Mouse (Mus musculus): Measurements from ENCODE around the gene Smco4. TPM values are rescaled to one million over a fixed set of nuclear protein-coding genes. Genes with fewer than 3 reads are reported as not detected.

Smco4 gene
- polyA plus RNA-seq, 1 experiment from 2014 or later = 0.54 TPM

- Histone ChIP-seq H3K27ac (ENCODE audit: low read length) (no peak overlapping the region), H3K4me3 (ENCODE audit: low read depth, low read length) (no peak overlapping the region), H3K4me1 (ENCODE audit: control insufficient read depth, insufficient read depth, low read length) (no peaks in the 10 kb centered on the region), H3K9me3 (replicated peaks; ENCODE audit: control insufficient read depth, low read length, poor library complexity, severe bottlenecking) (no peaks in the 10 kb centered on the region), H3K36me3 (ENCODE audit: control insufficient read depth, insufficient read depth, low read length) (no peaks in the 10 kb centered on the region), H3K9ac (ENCODE audit: low read depth, low read length) (no peak overlapping the region), H3K27me3 (ENCODE audit: control insufficient read depth, insufficient read depth, low read depth, low read length) (no peaks in the 10 kb centered on the region), H3K4me2 (ENCODE audit: low read length) (no peak overlapping the region)
- WGBS = 79% methylated on average over 13 of the region's 13 CpGs
- no peak for ATAC-seq
Observed at GRCm38 (mm10) chr9:15574750-15575454, 81.7 kb downstream of the Smco4 start.

GRCm38 (mm10) chr9:15578427-15578826 is 85.2 kb downstream of the Smco4 start:
- Histone ChIP-seq H3K36me3 (ENCODE audit: control insufficient read depth, insufficient read depth, low read length) (no peaks in the 10 kb centered on the region), H3K9ac (ENCODE audit: low read depth, low read length) (no peak overlapping the region), H3K27me3 (ENCODE audit: control insufficient read depth, insufficient read depth, low read depth, low read length) (no peaks in the 10 kb centered on the region), H3K4me2 (ENCODE audit: low read length) (no peak overlapping the region), H3K4me1 (ENCODE audit: control insufficient read depth, insufficient read depth, low read length) (no peaks in the 10 kb centered on the region), H3K4me3 (ENCODE audit: low read depth, low read length) (no peak overlapping the region), H3K9me3 (replicated peaks; ENCODE audit: control insufficient read depth, low read length, poor library complexity, severe bottlenecking) (no peaks in the 10 kb centered on the region), H3K27ac (ENCODE audit: low read length) (no peak overlapping the region)
- ATAC-seq = no peak
- 79% methylated on average over 1 of the region's 1 CpGs for WGBS

GRCm38 (mm10) chr9:15578946-15579345 is 85.7 kb downstream of the Smco4 start:
- no peak overlapping the region for H3K9ac ChIP-seq (ENCODE audit: low read depth, low read length)
- no peak overlapping the region for H3K4me2 ChIP-seq (ENCODE audit: low read length)
- H3K36me3 ChIP-seq (ENCODE audit: control insufficient read depth, insufficient read depth, low read length) = no peaks in the 10 kb centered on the region
- H3K4me1 ChIP-seq (ENCODE audit: control insufficient read depth, insufficient read depth, low read length) = no peaks in the 10 kb centered on the region
- WGBS = 93% methylated on average over 9 of the region's 9 CpGs
- no peak overlapping the region for H3K27ac ChIP-seq (ENCODE audit: low read length)
- no peaks in the 10 kb centered on the region for H3K9me3 ChIP-seq (replicated peaks; ENCODE audit: control insufficient read depth, low read length, poor library complexity, severe bottlenecking)
- H3K4me3 ChIP-seq (ENCODE audit: low read depth, low read length) = no peak overlapping the region
- ATAC-seq = no peak
- no peaks in the 10 kb centered on the region for H3K27me3 ChIP-seq (ENCODE audit: control insufficient read depth, insufficient read depth, low read depth, low read length)

- WGBS = 39% methylated on average over 6 of the region's 6 CpGs
- Histone ChIP-seq H3K4me3 (ENCODE audit: low read depth, low read length) (no peak overlapping the region), H3K4me1 (ENCODE audit: control insufficient read depth, insufficient read depth, low read length) (no peaks in the 10 kb centered on the region), H3K9ac (ENCODE audit: low read depth, low read length) (no peak overlapping the region), H3K27ac (ENCODE audit: low read length) (no peak overlapping the region), H3K27me3 (ENCODE audit: control insufficient read depth, insufficient read depth, low read depth, low read length) (no peaks in the 10 kb centered on the region), H3K9me3 (replicated peaks; ENCODE audit: control insufficient read depth, low read length, poor library complexity, severe bottlenecking) (no peaks in the 10 kb centered on the region), H3K36me3 (ENCODE audit: control insufficient read depth, insufficient read depth, low read length) (no peaks in the 10 kb centered on the region), H3K4me2 (ENCODE audit: low read length) (no peak overlapping the region)
- no peak for ATAC-seq
Observed at GRCm38 (mm10) chr9:15580176-15580575, 86.9 kb downstream of the Smco4 start.

- no peak overlapping the region for H3K9ac ChIP-seq (ENCODE audit: low read depth, low read length)
Observed at GRCm38 (mm10) chr9:15582026-15582425, 88.8 kb downstream of the Smco4 start.

GRCm38 (mm10) chr9:15584209-15584608 is 91.0 kb downstream of the Smco4 start:
- H3K4me1 ChIP-seq (ENCODE audit: control insufficient read depth, insufficient read depth, low read length) = no peaks in the 10 kb centered on the region
- no peaks in the 10 kb centered on the region for H3K27me3 ChIP-seq (ENCODE audit: control insufficient read depth, insufficient read depth, low read depth, low read length)
- no peaks in the 10 kb centered on the region for H3K9me3 ChIP-seq (replicated peaks; ENCODE audit: control insufficient read depth, low read length, poor library complexity, severe bottlenecking)
- H3K27ac ChIP-seq (ENCODE audit: low read length) = no peak overlapping the region
- H3K4me3 ChIP-seq (ENCODE audit: low read depth, low read length) = no peak overlapping the region
- no peak overlapping the region for H3K9ac ChIP-seq (ENCODE audit: low read depth, low read length)
- WGBS = 85% methylated on average over 9 of the region's 9 CpGs
- no peak overlapping the region for H3K4me2 ChIP-seq (ENCODE audit: low read length)
- H3K36me3 ChIP-seq (ENCODE audit: control insufficient read depth, insufficient read depth, low read length) = no peaks in the 10 kb centered on the region
- ATAC-seq = no peak

More at GRCm38 (mm10) chr9:15582026-15582425, 88.8 kb downstream of the Smco4 start:
- Histone ChIP-seq H3K4me3 (ENCODE audit: low read depth, low read length) (no peak overlapping the region), H3K4me2 (ENCODE audit: low read length) (no peak overlapping the region), H3K9me3 (replicated peaks; ENCODE audit: control insufficient read depth, low read length, poor library complexity, severe bottlenecking) (no peaks in the 10 kb centered on the region), H3K27me3 (ENCODE audit: control insufficient read depth, insufficient read depth, low read depth, low read length) (no peaks in the 10 kb centered on the region), H3K4me1 (ENCODE audit: control insufficient read depth, insufficient read depth, low read length) (no peaks in the 10 kb centered on the region), H3K36me3 (ENCODE audit: control insufficient read depth, insufficient read depth, low read length) (no peaks in the 10 kb centered on the region), H3K27ac (ENCODE audit: low read length) (no peak overlapping the region)
- WGBS = 95% methylated on average over 5 of the region's 5 CpGs
- ATAC-seq = no peak

- no peak overlapping the region for H3K4me3 ChIP-seq (ENCODE audit: low read depth, low read length)
- ATAC-seq = no peak
- H3K36me3 ChIP-seq (ENCODE audit: control insufficient read depth, insufficient read depth, low read length) = no peaks in the 10 kb centered on the region
- no peaks in the 10 kb centered on the region for H3K9me3 ChIP-seq (replicated peaks; ENCODE audit: control insufficient read depth, low read length, poor library complexity, severe bottlenecking)
- H3K9ac ChIP-seq (ENCODE audit: low read depth, low read length) = no peak overlapping the region
- 79% methylated on average over 1 of the region's 1 CpGs for WGBS
- no peaks in the 10 kb centered on the region for H3K27me3 ChIP-seq (ENCODE audit: control insufficient read depth, insufficient read depth, low read depth, low read length)
- H3K4me1 ChIP-seq (ENCODE audit: control insufficient read depth, insufficient read depth, low read length) = no peaks in the 10 kb centered on the region
- no peak overlapping the region for H3K27ac ChIP-seq (ENCODE audit: low read length)
- no peak overlapping the region for H3K4me2 ChIP-seq (ENCODE audit: low read length)
Observed at GRCm38 (mm10) chr9:15585956-15586355, 92.7 kb downstream of the Smco4 start.

GRCm38 (mm10) chr9:15587157-15587854 is 94.1 kb downstream of the Smco4 start:
- H3K9me3 ChIP-seq (replicated peaks; ENCODE audit: control insufficient read depth, low read length, poor library complexity, severe bottlenecking) = no peaks in the 10 kb centered on the region
- H3K9ac ChIP-seq (ENCODE audit: low read depth, low read length) = no peak overlapping the region
- H3K4me3 ChIP-seq (ENCODE audit: low read depth, low read length) = no peak overlapping the region
- WGBS = 77% methylated on average over 6 of the region's 6 CpGs
- no peaks in the 10 kb centered on the region for H3K27me3 ChIP-seq (ENCODE audit: control insufficient read depth, insufficient read depth, low read depth, low read length)
- no peaks in the 10 kb centered on the region for H3K36me3 ChIP-seq (ENCODE audit: control insufficient read depth, insufficient read depth, low read length)
- ATAC-seq = no peak
- no peak overlapping the region for H3K27ac ChIP-seq (ENCODE audit: low read length)
- H3K4me1 ChIP-seq (ENCODE audit: control insufficient read depth, insufficient read depth, low read length) = no peaks in the 10 kb centered on the region
- no peak overlapping the region for H3K4me2 ChIP-seq (ENCODE audit: low read length)

- H3K9me3 ChIP-seq (replicated peaks; ENCODE audit: control insufficient read depth, low read length, poor library complexity, severe bottlenecking) = no peaks in the 10 kb centered on the region
- H3K27me3 ChIP-seq (ENCODE audit: control insufficient read depth, insufficient read depth, low read depth, low read length) = no peaks in the 10 kb centered on the region
- H3K9ac ChIP-seq (ENCODE audit: low read depth, low read length) = no peak overlapping the region
- H3K27ac ChIP-seq (ENCODE audit: low read length) = no peak overlapping the region
- no peak overlapping the region for H3K4me2 ChIP-seq (ENCODE audit: low read length)
- H3K36me3 ChIP-seq (ENCODE audit: control insufficient read depth, insufficient read depth, low read length) = no peaks in the 10 kb centered on the region
- no peak overlapping the region for H3K4me3 ChIP-seq (ENCODE audit: low read depth, low read length)
- no peaks in the 10 kb centered on the region for H3K4me1 ChIP-seq (ENCODE audit: control insufficient read depth, insufficient read depth, low read length)
- ATAC-seq = no peak
- 79% methylated on average over 4 of the region's 4 CpGs for WGBS
Observed at GRCm38 (mm10) chr9:15594148-15594547, 100.9 kb downstream of the Smco4 start.

All from midbrain, embryonic 16.5 days (tissue).